Mouse (Mus musculus) embryonic facial prominence, embryonic 10.5 days (tissue): Measurements from ENCODE around the gene Slc13a2. TPM values are rescaled to one million over a fixed set of nuclear protein-coding genes. Genes with fewer than 3 reads are reported as not detected.

Experiments
- DNase-seq: peaks from one replicate; pipeline ENCODE4 v3.0.0-alpha.2; 2017; ENCODE audit warnings: low spot score
- H3K27ac ChIP-seq: fragments of 300-500 bp; sonication (generic); replicated peaks from 2 replicates; pipeline ENCODE4 v1.5.1; 2016; ENCODE audit warnings: mild to moderate bottlenecking
- H3K27me3 ChIP-seq: fragments of 300-500 bp; sonication (generic); replicated peaks from 2 replicates; pipeline ENCODE4 v1.6.1; 2016; ENCODE audit warnings: low read depth, mild to moderate bottlenecking; ENCODE audit not compliant: poor library complexity, severe bottlenecking
- H3K36me3 ChIP-seq: fragments of 300-500 bp; sonication (generic); replicated peaks from 2 replicates; pipeline ENCODE4 v1.6.1; 2016; ENCODE audit warnings: mild to moderate bottlenecking, moderate library complexity
- H3K4me1 ChIP-seq: fragments of 300-500 bp; sonication (generic); 2 replicates; pipeline ENCODE4 v1.6.1; 2016
- H3K4me3 ChIP-seq: fragments of 300-500 bp; sonication (generic); 2 replicates; pipeline ENCODE4 v1.5.1; 2016; ENCODE audit warnings: mild to moderate bottlenecking, moderate library complexity
- H3K9me3 ChIP-seq: fragments of 300-500 bp; sonication (generic); 2 replicates; pipeline ENCODE4 v1.6.1; 2016; ENCODE audit warnings: mild to moderate bottlenecking
- WGBS: fragments of 180-500 bp; shearing (Covaris S2); methylation state at CpG from one replicate; pipeline ENCODE4 v1.1.7; 2016; 5-methylcytosine and 5-hydroxymethylcytosine counted together
- polyA plus RNA-seq: library from polyadenylated mRNA; unstranded; fragments of >200 nt; fragmentation: Nextera tagmentation; extraction: Ambion mirVana; gene quantifications from 2 replicates; pipeline ENCODE4 v1.2.1, GENCODE M21; 2016

Slc13a2 gene
- polyA plus RNA-seq, 1 experiment from 2014 or later = not detected

GRCm38 (mm10) chr11:78430195-78430878, 8.3 kb upstream of the Slc13a2 start:
- no peak for DNase-seq
- no peak overlapping the region for H3K27ac ChIP-seq
- no peaks in the 10 kb centered on the region; the same call in 1 of the 2 replicates for H3K4me1 ChIP-seq
- H3K36me3 ChIP-seq = no peaks in the 10 kb centered on the region
- H3K4me3 ChIP-seq = no peak overlapping the region
- H3K9me3 ChIP-seq = no peaks in the 10 kb centered on the region
- H3K27me3 ChIP-seq = no peaks in the 10 kb centered on the region; the same call in 1 of the 2 replicates
- 60% methylated on average over 11 of the region's 11 CpGs for WGBS

- H3K9me3 ChIP-seq = no peaks in the 10 kb centered on the region
- WGBS = 82% methylated on average over 5 of the region's 5 CpGs
These were observed 6.3 kb upstream of the Slc13a2 start for GRCm38 (mm10) chr11:78428309-78428708.

GRCm38 (mm10) chr11:78427655-78428054, 5.6 kb upstream of the Slc13a2 start:
- H3K36me3 ChIP-seq = no peaks in the 10 kb centered on the region
- DNase-seq = no peak
- H3K27me3 ChIP-seq = no peaks in the 10 kb centered on the region
- H3K4me1 ChIP-seq = no peaks in the 10 kb centered on the region
- H3K9me3 ChIP-seq = no peaks in the 10 kb centered on the region
- H3K27ac ChIP-seq = no peak overlapping the region
- WGBS = 96% methylated on average over 6 of the region's 6 CpGs
- no peak overlapping the region for H3K4me3 ChIP-seq

More at GRCm38 (mm10) chr11:78428309-78428708, 6.3 kb upstream of the Slc13a2 start:
- no peak overlapping the region for H3K27ac ChIP-seq
- H3K4me1 ChIP-seq = no peaks in the 10 kb centered on the region
- H3K4me3 ChIP-seq = no peak overlapping the region
- DNase-seq = no peak
- H3K36me3 ChIP-seq = no peaks in the 10 kb centered on the region
- H3K27me3 ChIP-seq = no peaks in the 10 kb centered on the region

- DNase-seq = no peak
- no peaks in the 10 kb centered on the region for H3K9me3 ChIP-seq
- H3K4me1 ChIP-seq = peaks cover 7% of the 10 kb centered on the region
- no peak overlapping the region for H3K4me3 ChIP-seq
- no peak overlapping the region for H3K27ac ChIP-seq
- H3K36me3 ChIP-seq = no peaks in the 10 kb centered on the region
- peaks cover 14% of the 10 kb centered on the region for H3K27me3 ChIP-seq
- WGBS = 88% methylated on average over 1 of the region's 1 CpGs
These were observed 3.6 kb upstream of the Slc13a2 start for GRCm38 (mm10) chr11:78425572-78425971.

GRCm38 (mm10) chr11:78424352-78424751, 2.3 kb upstream of the Slc13a2 start:
- no peak overlapping the region for H3K4me3 ChIP-seq
- H3K4me1 ChIP-seq = peaks cover 9% of the 10 kb centered on the region
- peaks cover 14% of the 10 kb centered on the region for H3K27me3 ChIP-seq
- DNase-seq = no peak
- 64% methylated on average over 2 of the region's 2 CpGs for WGBS
- no peaks in the 10 kb centered on the region for H3K36me3 ChIP-seq
- no peak overlapping the region for H3K27ac ChIP-seq
- H3K9me3 ChIP-seq = no peaks in the 10 kb centered on the region

DNA sequence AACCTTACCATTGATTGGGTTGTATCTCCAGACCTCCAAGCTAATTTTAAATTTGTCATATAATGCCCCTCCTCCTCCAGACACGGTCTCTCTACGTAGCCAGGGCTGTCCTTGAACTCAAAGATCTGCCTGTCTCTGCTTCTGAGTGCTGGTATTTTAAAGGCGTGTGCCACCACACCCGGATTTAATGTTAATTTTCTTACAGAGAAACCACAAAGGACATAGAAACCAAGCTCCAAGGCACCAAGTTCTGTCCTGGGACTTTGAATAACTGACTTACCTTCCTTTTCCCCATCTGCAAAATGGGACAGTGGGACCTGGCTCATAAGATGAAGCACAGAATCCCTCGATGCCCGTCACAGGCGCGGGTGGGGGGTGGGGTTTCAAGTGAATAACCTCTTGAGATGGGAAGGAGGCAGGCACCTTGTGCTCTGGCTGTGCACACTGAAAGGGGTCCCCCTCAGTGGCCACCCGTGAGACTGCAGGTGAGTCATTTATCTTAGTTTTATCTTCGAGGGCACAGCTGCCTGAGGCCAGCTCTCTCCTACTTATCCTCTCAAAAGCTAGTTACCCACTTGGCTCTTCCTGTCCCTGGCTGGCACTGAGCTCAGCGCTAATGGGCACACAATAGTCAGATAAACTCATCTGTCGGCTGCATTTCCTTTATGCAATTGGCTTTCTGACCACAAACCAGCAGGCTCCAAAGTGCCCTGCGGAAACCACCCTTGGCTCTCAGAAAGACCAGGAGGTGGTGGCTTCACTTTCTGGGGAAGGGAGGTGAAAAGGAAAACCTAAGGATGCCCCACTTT, 612 bp downstream of the Slc13a2 start:
- no peak overlapping the region for H3K27ac ChIP-seq
- H3K4me3 ChIP-seq = no peak overlapping the region
- no peaks in the 10 kb centered on the region for H3K9me3 ChIP-seq
- 68% methylated on average over 13 of the region's 13 CpGs for WGBS
- H3K36me3 ChIP-seq = no peaks in the 10 kb centered on the region
- DNase-seq = no peak
- peaks cover 14% of the 10 kb centered on the region for H3K27me3 ChIP-seq
- H3K4me1 ChIP-seq = peaks cover 9% of the 10 kb centered on the region

DNA sequence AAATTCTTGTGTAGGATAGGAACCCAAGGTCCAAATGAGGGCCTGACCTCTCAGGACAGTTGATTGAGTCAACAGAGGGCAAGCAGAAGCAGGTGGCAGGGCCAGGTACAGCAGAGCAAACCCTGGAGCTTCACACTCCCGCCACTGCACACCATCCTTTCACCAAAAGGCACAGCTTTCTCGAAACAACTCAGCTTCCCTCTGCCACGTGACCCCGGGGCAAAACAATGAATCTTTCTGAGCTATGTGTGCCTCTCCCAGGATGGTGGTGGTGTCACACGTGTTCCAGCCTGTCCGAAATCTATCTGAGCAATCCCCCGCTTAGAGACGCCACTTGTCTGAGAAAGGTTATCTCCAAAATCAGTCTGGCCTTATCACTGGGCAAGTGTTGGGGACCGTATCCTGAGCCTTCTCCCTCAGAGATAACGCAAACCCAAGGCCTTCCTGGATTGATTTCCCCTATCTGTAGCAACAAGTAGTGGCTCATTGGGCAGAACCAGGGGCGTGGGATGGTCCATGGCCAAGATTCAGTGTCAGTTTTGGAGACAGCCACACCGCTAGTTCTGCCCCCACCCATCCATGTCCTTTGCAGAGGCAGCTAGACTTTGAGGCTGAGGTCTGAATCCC, 1.6 kb downstream of the Slc13a2 start:
- no peak for DNase-seq
- WGBS = 77% methylated on average over 12 of the region's 12 CpGs

GRCm38 (mm10) chr11:78416854-78417253, 5.2 kb downstream of the Slc13a2 start:
- Histone ChIP-seq H3K4me3 (no peak overlapping the region), H3K27ac (no peak overlapping the region), H3K36me3 (no peaks in the 10 kb centered on the region), H3K9me3 (no peaks in the 10 kb centered on the region), H3K27me3 (peaks cover 6% of the 10 kb centered on the region), H3K4me1 (0 out of 2 replicates have a peak, but pooled peaks cover 3% of the 10 kb centered on the region)
- 84% methylated on average over 6 of the region's 6 CpGs for WGBS
- DNase-seq = no peak

More for the DNA sequence above, 1.6 kb downstream of the Slc13a2 start:
- Histone ChIP-seq H3K36me3 (no peaks in the 10 kb centered on the region), H3K9me3 (no peaks in the 10 kb centered on the region), H3K4me3 (no peak overlapping the region), H3K27ac (no peak overlapping the region), H3K27me3 (peaks cover 14% of the 10 kb centered on the region), H3K4me1 (peaks cover 9% of the 10 kb centered on the region)

DNA sequence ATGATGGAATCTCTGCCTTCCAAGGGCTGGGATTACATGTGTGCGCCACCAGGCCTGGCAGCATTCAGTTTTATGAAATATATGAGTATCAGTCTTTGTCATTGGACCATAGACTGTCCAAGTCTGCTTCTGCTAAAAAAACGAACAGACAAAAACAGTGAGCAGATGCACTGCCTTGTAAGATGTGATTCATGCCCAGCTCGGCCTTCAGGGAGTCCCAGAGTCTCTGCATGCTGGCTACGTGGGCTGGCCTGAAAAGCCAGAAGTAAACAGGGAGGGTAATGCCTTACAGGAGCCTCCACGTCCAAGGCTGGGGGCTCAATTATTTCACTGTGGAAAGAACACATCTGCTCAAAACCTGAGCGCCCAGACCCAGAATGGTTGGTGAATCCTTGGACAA, 9.2 kb downstream of the Slc13a2 start:
- H3K36me3 ChIP-seq = no peaks in the 10 kb centered on the region
- no peak overlapping the region for H3K4me3 ChIP-seq
- H3K9me3 ChIP-seq = no peaks in the 10 kb centered on the region
- 75% methylated on average over 6 of the region's 6 CpGs for WGBS
- DNase-seq = no peak
- no peaks in the 10 kb centered on the region for H3K27me3 ChIP-seq
- H3K4me1 ChIP-seq = no peaks in the 10 kb centered on the region
- H3K27ac ChIP-seq = no peak overlapping the region

DNA sequence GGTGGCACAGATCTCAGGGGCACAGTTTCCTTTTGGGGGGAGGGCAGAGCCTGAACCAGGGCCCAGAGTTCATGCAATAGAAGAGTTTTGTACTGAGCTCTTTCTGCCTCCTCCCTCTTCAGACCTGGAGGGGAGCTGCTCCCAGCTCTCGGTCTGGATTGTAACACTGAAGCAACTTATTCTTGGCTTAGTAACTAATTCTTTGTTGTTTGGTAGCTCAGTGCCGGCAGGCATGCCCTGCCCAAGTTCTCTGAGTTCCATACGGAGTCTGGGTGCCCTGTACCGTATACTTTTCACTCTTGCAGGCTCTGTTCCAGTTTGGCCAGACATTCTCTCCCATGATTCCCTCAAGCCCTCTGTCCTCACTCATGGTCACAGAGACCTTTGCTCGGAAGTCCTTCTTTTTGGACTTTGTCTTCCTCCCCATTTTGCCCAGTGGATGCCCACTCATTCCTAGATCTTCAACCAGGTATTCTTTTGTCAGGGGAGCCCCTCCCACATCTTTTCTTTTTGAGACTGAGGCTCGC, 9.6 kb downstream of the Slc13a2 start:
- DNase-seq = no peak
- WGBS = 81% methylated on average over 6 of the region's 6 CpGs

DNA sequence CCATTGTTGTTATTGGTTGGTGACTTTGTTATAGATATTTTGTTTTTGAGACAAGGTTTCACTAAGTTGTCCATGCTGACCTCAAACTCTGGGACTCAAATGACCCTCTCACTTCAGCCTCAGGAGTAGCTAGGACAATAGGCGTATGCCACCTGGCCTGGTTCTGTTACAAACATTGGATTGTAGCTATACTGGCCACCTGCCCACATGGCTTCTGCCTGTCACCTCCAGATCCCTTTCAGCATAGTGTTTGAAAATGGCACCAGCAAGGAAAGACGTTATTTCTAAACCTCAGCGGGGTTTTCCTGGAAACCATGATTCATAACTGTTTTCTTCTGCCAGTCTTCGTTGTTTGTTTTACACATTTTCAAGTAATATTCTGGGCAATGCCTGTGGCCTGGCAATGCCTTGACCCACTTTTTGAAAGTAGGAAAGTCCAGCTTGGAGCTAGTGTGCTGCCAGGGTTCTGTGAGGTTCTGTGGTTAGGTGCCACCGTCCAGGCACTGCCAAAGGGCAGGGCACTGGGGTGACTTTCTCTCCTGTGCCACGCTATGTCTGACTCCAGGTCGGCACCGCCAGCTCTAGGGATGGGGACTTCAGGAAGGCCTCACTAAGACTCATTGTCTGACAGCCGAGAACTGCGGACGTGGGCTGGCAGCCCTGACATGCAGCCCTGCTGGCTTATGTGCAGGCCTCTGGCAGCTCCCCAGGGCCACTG, 10.3 kb downstream of the Slc13a2 start:
- H3K27me3 ChIP-seq = no peaks in the 10 kb centered on the region
- H3K4me1 ChIP-seq = no peaks in the 10 kb centered on the region
- H3K9me3 ChIP-seq = no peaks in the 10 kb centered on the region
- 79% methylated on average over 11 of the region's 11 CpGs for WGBS
- no peaks in the 10 kb centered on the region for H3K36me3 ChIP-seq
- DNase-seq = no peak
- no peak overlapping the region for H3K27ac ChIP-seq
- H3K4me3 ChIP-seq = no peak overlapping the region

More for the DNA sequence above, 9.6 kb downstream of the Slc13a2 start:
- Histone ChIP-seq H3K9me3 (no peaks in the 10 kb centered on the region), H3K4me1 (no peaks in the 10 kb centered on the region), H3K4me3 (no peak overlapping the region), H3K27me3 (no peaks in the 10 kb centered on the region), H3K36me3 (no peaks in the 10 kb centered on the region), H3K27ac (no peak overlapping the region)
